Mouse (Mus musculus) lung, postnatal 0 days (tissue): ENCODE data around the gene Unkl.

Source experiments
- CTCF ChIP-seq: IDR thresholded peaks from 2 replicates; pipeline ENCODE4 v1.5.1; 2016; ENCODE audit warnings: antibody characterized with exemption, mild to moderate bottlenecking
- EP300 ChIP-seq: IDR thresholded peaks from 2 replicates; pipeline ENCODE4 v1.6.1; 2016; ENCODE audit warnings: antibody characterized with exemption, mild to moderate bottlenecking, control low read depth

GRCm38 (mm10) chr17:25189091-25189490, 894 bp downstream of the Unkl start:
- TF ChIP-seq CTCF (no peak), EP300 (no peak)
